ENCODE assay signal across 20 mouse cellular contexts in the genomic region with DNA sequence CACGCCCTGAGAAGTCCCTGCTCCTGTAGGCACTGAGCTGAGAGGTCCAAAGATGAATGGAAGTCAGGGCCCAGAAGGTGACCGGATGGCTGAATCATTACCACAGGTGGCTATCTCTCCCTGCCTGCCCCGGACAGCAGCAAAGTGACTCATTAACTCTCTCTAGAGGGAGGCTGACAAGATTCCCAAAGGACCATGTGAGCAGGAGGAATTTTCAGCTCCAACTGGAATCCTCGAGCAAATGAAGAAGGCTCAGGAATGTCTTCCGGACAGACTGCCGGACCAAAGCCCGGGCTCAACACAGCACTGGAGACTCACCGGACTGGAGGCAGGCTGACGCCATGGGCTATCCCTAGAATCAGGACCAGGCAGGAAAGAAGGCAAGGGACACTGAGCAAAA. TPM values are rescaled to one million over a fixed set of nuclear protein-coding genes. Genes with fewer than 3 reads are reported as not detected.
DNase-seq lines count a peak whose midpoint lies in the region; ATAC-seq and TF ChIP-seq lines count a peak whose summit lies in the region.
"Had no signal": no experiment of that assay in that cellular context is flagged by ENCODE, and none has a peak within 500 bp of the region (broad histone marks: within the 10 kb centered on the region; RNA-seq: fewer than 3 reads in every experiment).

No protein-coding gene starts in this region.

- H3K9ac ChIP-seq in liver, embryonic 13.5 days = no peak overlapping the region
- H3K9ac ChIP-seq in liver, embryonic 11.5 days (ENCODE audit: low read depth, low read length) = no peak overlapping the region

- TF ChIP-seq POLR2A in myocyte (IDR thresholded peaks at IDR 0.05; ENCODE audit: insufficient read length, low read depth) = no peak

- DNase-seq in gastrocnemius, adult 2 months = peak; percentile 8
- DNase-seq in gastrocnemius, postnatal 36 days = no peak
- no peak for DNase-seq in liver, embryonic 13.5 days
- no peak for DNase-seq in liver, embryonic 11.5 days (ENCODE audit: low spot score)
- peak; percentile 91 for DNase-seq in kidney, adult 9 months
- no peak for DNase-seq in cerebellum, adult 9-11 months
- DNase-seq in thymus, adult 18-20 months = no peak
- DNase-seq: cerebellum, adult 9-10 months; gastrocnemius, postnatal 10 days; heart, postnatal 36 days; left cerebral cortex, postnatal 4 days; lung, postnatal 14 days; right cerebral cortex, postnatal 14 days; thymus, postnatal 4 days had no signal

- peak overlapping the region; percentile 61 for H3K27ac ChIP-seq in gastrocnemius, adult 2 months
- peak overlapping the region; percentile 37 for H3K27ac ChIP-seq in liver, embryonic 13.5 days
- H3K27ac ChIP-seq in liver, embryonic 11.5 days (ENCODE audit: low read depth, low read length) = no peak overlapping the region
- H3K27ac ChIP-seq: forebrain, embryonic 10.5 days; stomach, postnatal 0 days had no signal

- H3ac ChIP-seq in myocyte (ENCODE audit: control insufficient read depth, insufficient read length) = no peak overlapping the region

- no peak for TF ChIP-seq CTCF in gastrocnemius, adult 2 months (IDR thresholded peaks at IDR 0.05)

- H3K27me3 ChIP-seq in liver, embryonic 13.5 days = no peaks in the 10 kb centered on the region
- H3K27me3 ChIP-seq in liver, embryonic 11.5 days (replicated peaks; ENCODE audit: control insufficient read depth, insufficient read depth, low read length) = no peaks in the 10 kb centered on the region
- no peaks in the 10 kb centered on the region for H3K27me3 ChIP-seq in myocyte (ENCODE audit: control insufficient read depth, insufficient read depth, insufficient read length)

- no peak for ATAC-seq in liver, embryonic 13.5 days (ENCODE audit: low read depth)
- ATAC-seq in liver, embryonic 11.5 days (replicated peaks; ENCODE audit: low FRiP score) = no peak
- ATAC-seq: hindbrain, embryonic 16.5 days; midbrain, embryonic 16.5 days had no signal

- H3K4me1 ChIP-seq in liver, embryonic 13.5 days (replicated peaks) = peaks cover 90% of the 10 kb centered on the region
- peaks cover 47% of the 10 kb centered on the region for H3K4me1 ChIP-seq in liver, embryonic 11.5 days (replicated peaks; ENCODE audit: control insufficient read depth, insufficient read depth, low read length)

- 79% methylated on average over 9 of the region's 9 CpGs for WGBS in liver, embryonic 13.5 days (ENCODE audit: insufficient replicate concordance)
- 77% methylated on average over 9 of the region's 9 CpGs for WGBS in liver, embryonic 11.5 days

- no peaks in the 10 kb centered on the region for H3K9me3 ChIP-seq in liver, embryonic 13.5 days (replicated peaks)
- no peaks in the 10 kb centered on the region for H3K9me3 ChIP-seq in liver, embryonic 11.5 days (ENCODE audit: control insufficient read depth, low read length)
- H3K9me3 ChIP-seq: forebrain, embryonic 10.5 days had no signal

- H3K4me2 ChIP-seq in liver, embryonic 13.5 days = no peak overlapping the region
- H3K4me2 ChIP-seq in liver, embryonic 11.5 days = no peak overlapping the region
- H3K4me2 ChIP-seq in myocyte (ENCODE audit: low read depth) = peak overlapping the region; percentile 68

- peaks cover 67% of the 10 kb centered on the region for H3K36me3 ChIP-seq in liver, embryonic 13.5 days
- H3K36me3 ChIP-seq in liver, embryonic 11.5 days (ENCODE audit: control insufficient read depth, insufficient read depth, low read length) = peaks cover 23% of the 10 kb centered on the region
- peaks cover 19% of the 10 kb centered on the region for H3K36me3 ChIP-seq in myocyte (ENCODE audit: control insufficient read depth, insufficient read depth)

- intact Hi-C loops in gastrocnemius, adult 2 months (cut with DNase I) = no loop called here
- intact Hi-C loops in gastrocnemius, postnatal 36 days (cut with DNase I) = no loop called here

- 0 out of 2 replicates have a peak overlapping the region, but pooled peaks have one; percentile 13 for H3K4me3 ChIP-seq in gastrocnemius, adult 2 months
- no peak overlapping the region for H3K4me3 ChIP-seq in liver, embryonic 13.5 days (replicated peaks)
- H3K4me3 ChIP-seq in liver, embryonic 11.5 days (ENCODE audit: low read depth, low read length) = no peak overlapping the region
- H3K4me3 ChIP-seq in myocyte = no peak overlapping the region
- H3K4me3 ChIP-seq: forebrain, embryonic 10.5 days had no signal

- peaks cover 43% of the 10 kb centered on the region for H3K79me2 ChIP-seq in myocyte (ENCODE audit: control insufficient read depth, insufficient read depth)

TF ChIP-seq in myocyte, 11 proteins besides CTCF, POLR2A, EP300 and RAD21:
- no peak for TF ChIP-seq MAX (IDR thresholded peaks at IDR 0.05; ENCODE audit: low read depth)
- TF ChIP-seq POLR2AphosphoS2 (IDR thresholded peaks at IDR 0.05; ENCODE audit: insufficient read length, low read depth) = no peak
- no peak for TF ChIP-seq REST (IDR thresholded peaks at IDR 0.05; ENCODE audit: insufficient read depth, insufficient read length)
- no peak for TF ChIP-seq E2F4 (IDR thresholded peaks at IDR 0.05; ENCODE audit: insufficient read depth)
- no peak for TF ChIP-seq SRF (IDR thresholded peaks at IDR 0.05; ENCODE audit: control insufficient read depth, insufficient read length, low read depth)
- TF ChIP-seq MYOD1 (IDR thresholded peaks at IDR 0.05; ENCODE audit: control insufficient read depth in 1 of 3, insufficient read length in 2 of 3, low read depth in 2 of 3) = peak in 2 of 3 experiments; percentile 12 to 73
- TF ChIP-seq TCF3 (IDR thresholded peaks at IDR 0.05; ENCODE audit: insufficient read length, low read depth) = no peak
- peak; percentile 60 for TF ChIP-seq USF1 (IDR thresholded peaks at IDR 0.05; ENCODE audit: low read depth)
- peak in 1 of 3 experiments; percentile 39 for TF ChIP-seq MYOG (IDR thresholded peaks at IDR 0.05; ENCODE audit: control insufficient read depth in 1 of 3, insufficient read depth in 1 of 3, insufficient read length in 2 of 3, low read depth in 2 of 3)
- peak; percentile 26 for TF ChIP-seq TCF12 (IDR thresholded peaks at IDR 0.05; ENCODE audit: insufficient read depth, poor library complexity, severe bottlenecking)
- TF ChIP-seq CEBPB (IDR thresholded peaks at IDR 0.05; ENCODE audit: insufficient read depth, poor library complexity, severe bottlenecking) = no peak

RNA-seq across cellular contexts. Expression of a gene that starts 6.5 kb away (rescaled TPM):
- total RNA-seq in gastrocnemius, adult 2 months (2021) = 10 to 100 TPM; 42.7 to 44.8 TPM
- total RNA-seq in gastrocnemius, postnatal 36 days (2021) = 10 to 100 TPM; 35.2 to 44.6 TPM
- polyA plus RNA-seq in liver, embryonic 13.5 days (2015; fragmentation: Nextera tagmentation; extraction: Ambion mirVana) = 21.4 and 22.7 TPM in 2 replicates
- polyA plus RNA-seq in liver, embryonic 11.5 days (2014; fragmentation: Nextera tagmentation; extraction: Ambion mirVana) = 27.4 and 29.7 TPM in 2 replicates
- 88.7 TPM for polyA plus RNA-seq in myocyte (2012; fragmentation: generic; extraction: Trizol)

RNA-seq across cellular contexts. Expression of a gene that starts 6.8 kb away (rescaled TPM):
- total RNA-seq in gastrocnemius, adult 2 months (2021) = not detected
- total RNA-seq in gastrocnemius, postnatal 36 days (2021) = under 1 TPM in 1 of 2 experiments, not detected in 1; 0.15 TPM
- 1.8 and 1.9 TPM in 2 replicates for polyA plus RNA-seq in liver, embryonic 13.5 days (2015; fragmentation: Nextera tagmentation; extraction: Ambion mirVana)
- polyA plus RNA-seq in liver, embryonic 11.5 days (2014; fragmentation: Nextera tagmentation; extraction: Ambion mirVana) = 1.3 and 1.5 TPM in 2 replicates
- polyA plus RNA-seq in myocyte (2012; fragmentation: generic; extraction: Trizol) = 0.91 TPM
- total RNA-seq: heart, postnatal 36 days had no signal

RNA-seq across cellular contexts. Expression of a gene that starts 30.4 kb away (rescaled TPM):
- 1 to 10 TPM; 4.9 to 6.6 TPM for total RNA-seq in gastrocnemius, adult 2 months (2021)
- total RNA-seq in gastrocnemius, postnatal 36 days (2021) = 1 to 10 TPM; 5.6 to 6.8 TPM
- 5.7 and 6.5 TPM in 2 replicates for polyA plus RNA-seq in liver, embryonic 13.5 days (2015; fragmentation: Nextera tagmentation; extraction: Ambion mirVana)
- polyA plus RNA-seq in liver, embryonic 11.5 days (2014; fragmentation: Nextera tagmentation; extraction: Ambion mirVana) = 9.0 and 13.1 TPM in 2 replicates
- polyA plus RNA-seq in myocyte (2012; fragmentation: generic; extraction: Trizol) = 14.7 TPM

RNA-seq across cellular contexts. Expression of a gene that starts 30.5 kb away (rescaled TPM):
- 10 to 100 TPM; 16.9 to 17.7 TPM for total RNA-seq in gastrocnemius, adult 2 months (2021)
- 10 to 100 TPM; 15.8 to 17.7 TPM for total RNA-seq in gastrocnemius, postnatal 36 days (2021)
- polyA plus RNA-seq in liver, embryonic 13.5 days (2015; fragmentation: Nextera tagmentation; extraction: Ambion mirVana) = 22.9 and 26.0 TPM in 2 replicates
- polyA plus RNA-seq in liver, embryonic 11.5 days (2014; fragmentation: Nextera tagmentation; extraction: Ambion mirVana) = 46.7 and 47.0 TPM in 2 replicates
- polyA plus RNA-seq in myocyte (2012; fragmentation: generic; extraction: Trizol) = 56.3 TPM

RNA-seq across cellular contexts. Expression of a gene that starts 52.0 kb away (rescaled TPM):
- not detected for total RNA-seq in gastrocnemius, adult 2 months (2021)
- not detected for total RNA-seq in gastrocnemius, postnatal 36 days (2021)
- not detected in 2 replicates for polyA plus RNA-seq in liver, embryonic 13.5 days (2015; fragmentation: Nextera tagmentation; extraction: Ambion mirVana)
- polyA plus RNA-seq in liver, embryonic 11.5 days (2014; fragmentation: Nextera tagmentation; extraction: Ambion mirVana) = not detected in 2 replicates
- polyA plus RNA-seq in myocyte (2012; fragmentation: generic; extraction: Trizol) = not detected
- total RNA-seq: gastrocnemius, postnatal 10 days; heart, postnatal 36 days had no signal
- polyA plus RNA-seq: forebrain, embryonic 10.5 days; liver, embryonic 16.5 days had no signal

Comparison
In these comparisons a context has a peak if more than half of its experiments do, and no peak if none do; other contexts are left out.
1. DNase-seq: peak in gastrocnemius, adult 2 months (single experiment) and kidney, adult 9 months (single experiment); none in gastrocnemius, postnatal 36 days (0 of 2), liver, embryonic 13.5 days (single experiment), liver, embryonic 11.5 days (single experiment), cerebellum, adult 9-11 months (single experiment) and thymus, adult 18-20 months (0 of 2).